Mouse (Mus musculus) ES-E14 (cell line): ENCODE data around the gene Cdc42bpa. TPM values are rescaled to one million over a fixed set of nuclear protein-coding genes. Genes with fewer than 3 reads are reported as not detected.

ENCODE experiments used
- DNase-seq: peaks from one replicate; pipeline ENCODE4 v3.0.0-alpha.2; 2013; ENCODE audit warnings: low read depth, low spot score
- H3K27ac ChIP-seq: 2 replicates; pipeline ENCODE4 v1.5.1; 2012; ENCODE audit warnings: low read depth, mild to moderate bottlenecking, low read length, moderate library complexity, mixed read lengths; ENCODE audit not compliant: poor library complexity, insufficient read depth, severe bottlenecking
- H3K36me3 ChIP-seq: 2 replicates; pipeline ENCODE4 v1.6.1; 2012; ENCODE audit warnings: mild to moderate bottlenecking, low read length, moderate library complexity, mixed read lengths; ENCODE audit not compliant: control insufficient read depth, poor library complexity, insufficient read depth, severe bottlenecking
- H3K4me1 ChIP-seq, 2 experiments: fragments of 150-350 bp in 1 of 2; sonication (generic) in 1 of 2; 2 replicates each; pipeline ENCODE4 v1.6.1; 2012; ENCODE audit warnings: low read length in 2 of 2, mild to moderate bottlenecking in 1 of 2, mixed read lengths in 1 of 2; ENCODE audit not compliant: control insufficient read depth in 2 of 2, insufficient read depth in 2 of 2, poor library complexity in 1 of 2
- H3K4me3 ChIP-seq, 2 experiments: fragments of 150-350 bp in 1 of 2; sonication (generic) in 1 of 2; 2 replicates each; pipeline ENCODE4 v1.5.1; 2012; ENCODE audit warnings: low read length in 2 of 2, low read depth in 1 of 2, mild to moderate bottlenecking in 1 of 2, mixed read lengths in 1 of 2; ENCODE audit not compliant: insufficient read depth in 1 of 2, poor library complexity in 1 of 2, severe bottlenecking in 1 of 2
- H3K9ac ChIP-seq: 2 replicates; pipeline ENCODE4 v1.6.1; 2012; ENCODE audit warnings: low read depth, mild to moderate bottlenecking, low read length, mixed read lengths; ENCODE audit not compliant: poor library complexity, insufficient read depth, severe bottlenecking
- H3K9me3 ChIP-seq: fragments of 150-350 bp; sonication (generic); 2 replicates; pipeline ENCODE4 v1.6.1; 2012; ENCODE audit warnings: low read depth, mild to moderate bottlenecking, low read length; ENCODE audit not compliant: control insufficient read depth, insufficient read depth
- CHD2 ChIP-seq: IDR thresholded peaks from 2 replicates; pipeline ENCODE4 v1.6.1; 2014; ENCODE audit warnings: mild to moderate bottlenecking, low read depth, low read length, inconsistent platforms
- HCFC1 ChIP-seq: IDR thresholded peaks from 2 replicates; pipeline ENCODE4 v1.6.1; 2012; ENCODE audit warnings: low read length, inconsistent platforms, borderline replicate concordance; ENCODE audit not compliant: insufficient read depth
- MAFK ChIP-seq: IDR thresholded peaks from 2 replicates; pipeline ENCODE4 v1.6.1; 2014; ENCODE audit warnings: mild to moderate bottlenecking, low read depth, low read length, inconsistent platforms; ENCODE audit not compliant: insufficient read depth
- ZC3H11A ChIP-seq: IDR thresholded peaks from 2 replicates; pipeline ENCODE4 v1.6.1; 2012; ENCODE audit warnings: low read depth, mild to moderate bottlenecking, inconsistent platforms, low read length, borderline replicate concordance
- ZNF384 ChIP-seq: IDR thresholded peaks from 2 replicates; pipeline ENCODE4 v1.6.1; 2012; ENCODE audit warnings: low read depth, low read length, inconsistent platforms
- in situ Hi-C, 2 experiments: fragments of 600-800 bp; cut with MboI; formaldehyde crosslinking; loops; one replicate each; pipeline ENCODE4 v1.15.1; 2025; ENCODE audit warnings: low sequenced_read_pairs in 2 of 2, inconsistent platforms in 1 of 2; ENCODE audit not compliant: unreplicated experiment in 2 of 2
- total RNA-seq: library from RNA; depleted of rRNA; stranded (reverse); fragments of 300-350 nt; gene quantifications from 2 replicates; pipeline ENCODE4 v1.2.3, GENCODE M21; 2012

Cdc42bpa gene
- total RNA-seq, 1 experiment = 22.1 TPM

GRCm38 (mm10) chr1:180160545-180160944 is 200.3 kb downstream of the Cdc42bpa start:
- peaks cover 2% of the 10 kb centered on the region; the same call in 1 of the 2 replicates for H3K36me3 ChIP-seq
- DNase-seq = no peak
- no peak overlapping the region for H3K4me3 ChIP-seq
- TF ChIP-seq ZNF384 (no peak), MAFK (no peak), ZC3H11A (no peak), HCFC1 (no peak), CHD2 (no peak)
- H3K4me1 ChIP-seq = peaks cover 0 to 2% of the 10 kb centered on the region in 2 experiments; a peak in 1 of 4 replicates
- H3K9me3 ChIP-seq = no peaks in the 10 kb centered on the region
- in situ Hi-C loops = no loop called here
- no peak overlapping the region for H3K9ac ChIP-seq
- H3K27ac ChIP-seq = no peak overlapping the region

- peaks cover 0 to 2% of the 10 kb centered on the region in 2 experiments; a peak in 1 of 4 replicates for H3K4me1 ChIP-seq
- no peak for TF ChIP-seq HCFC1
- no peak for TF ChIP-seq MAFK
- no peak for TF ChIP-seq ZNF384
- TF ChIP-seq ZC3H11A = no peak
- no peak for TF ChIP-seq CHD2
- H3K27ac ChIP-seq = no peak overlapping the region
- no peaks in the 10 kb centered on the region for H3K9me3 ChIP-seq
- H3K9ac ChIP-seq = no peak overlapping the region
- in situ Hi-C loops = no loop called here
- H3K36me3 ChIP-seq = peaks cover 2% of the 10 kb centered on the region; the same call in 1 of the 2 replicates
- DNase-seq = no peak
- H3K4me3 ChIP-seq = no peak overlapping the region
These were observed 200.9 kb downstream of the Cdc42bpa start for GRCm38 (mm10) chr1:180161160-180161559.

- H3K9ac ChIP-seq = no peak overlapping the region
- H3K36me3 ChIP-seq = peaks cover 2% of the 10 kb centered on the region; the same call in 1 of the 2 replicates
- in situ Hi-C loops = no loop called here
- no peak for DNase-seq
- TF ChIP-seq HCFC1 (no peak), CHD2 (no peak), ZNF384 (no peak), ZC3H11A (no peak), MAFK (no peak)
- no peak overlapping the region for H3K4me3 ChIP-seq
- peaks cover 0 to 2% of the 10 kb centered on the region in 2 experiments; a peak in 1 of 4 replicates for H3K4me1 ChIP-seq
- no peaks in the 10 kb centered on the region for H3K9me3 ChIP-seq
- H3K27ac ChIP-seq = no peak overlapping the region
These were observed 201.5 kb downstream of the Cdc42bpa start for GRCm38 (mm10) chr1:180161566-180162355.

- H3K27ac ChIP-seq = no peak overlapping the region; the same call in 1 of the 2 replicates
- H3K9me3 ChIP-seq = no peaks in the 10 kb centered on the region
- no peak for TF ChIP-seq ZC3H11A
- TF ChIP-seq ZNF384 = no peak
- no peak for TF ChIP-seq CHD2
- TF ChIP-seq HCFC1 = no peak
- TF ChIP-seq MAFK = no peak
- peaks cover 4% of the 10 kb centered on the region; the same call in 1 of the 2 replicates for H3K36me3 ChIP-seq
- in situ Hi-C loops = no loop called here
- H3K4me1 ChIP-seq = peaks cover 0 to 2% of the 10 kb centered on the region in 2 experiments; a peak in 1 of 4 replicates
- no peak overlapping the region for H3K9ac ChIP-seq
- H3K4me3 ChIP-seq = no peak overlapping the region
- DNase-seq = no peak
These were observed 202.7 kb downstream of the Cdc42bpa start for GRCm38 (mm10) chr1:180162986-180163385.
